Mouse (Mus musculus): ENCODE data around the gene Sdk2. TPM values are rescaled to one million over a fixed set of nuclear protein-coding genes. Genes with fewer than 3 reads are reported as not detected.

Gene Sdk2
- 10 to 100 TPM; 25.5 to 26.9 TPM for total RNA-seq (2021)
- long read RNA-seq, partial matches to known transcripts: 1 of 7 reads
- long read RNA-seq, other reads (novel, unspliced or antisense): 6 of 7 reads

- DNase-seq (ENCODE audit: low spot score in 2 of 2): peak in 1 of 2 experiments; percentile 85
These were observed at the start of gene Sdk2 for GRCm38 (mm10) chr11:114066951-114067762. Gene Sdk2 (minus strand): TSS chr11:114067046.

- no peak for DNase-seq (ENCODE audit: low spot score in 2 of 2)
These were observed 48.2 kb upstream of the Sdk2 start for GRCm38 (mm10) chr11:114115077-114115476.

GRCm38 (mm10) chr11:114114674-114115073 is 47.8 kb upstream of the Sdk2 start:
- DNase-seq (ENCODE audit: low spot score in 2 of 2): no peak

DNA sequence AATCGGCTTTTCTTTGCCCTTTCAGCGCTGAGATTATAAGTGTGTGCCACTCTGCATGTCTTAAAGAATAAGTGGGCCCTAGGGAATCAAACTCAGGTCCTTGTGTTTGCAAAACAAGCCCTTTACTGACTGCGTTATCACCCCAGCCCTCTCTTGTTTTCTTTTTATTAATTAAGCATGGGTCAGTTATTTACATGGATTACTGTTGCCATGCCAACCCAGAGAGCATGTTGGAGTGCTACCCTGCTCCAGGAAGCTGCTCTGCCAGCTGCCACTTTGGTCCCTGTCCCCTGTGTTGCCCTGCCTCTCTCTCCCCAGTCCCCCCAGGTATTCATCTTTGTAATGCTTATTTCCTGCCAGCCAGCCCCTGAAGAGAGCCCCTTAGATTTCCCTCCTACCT is 44.0 kb upstream of the Sdk2 start:
- no peak for DNase-seq (ENCODE audit: low spot score in 2 of 2)

- DNase-seq (ENCODE audit: low spot score in 2 of 2): no peak
These were observed 26.8 kb upstream of the Sdk2 start for GRCm38 (mm10) chr11:114093636-114094035.

DNA sequence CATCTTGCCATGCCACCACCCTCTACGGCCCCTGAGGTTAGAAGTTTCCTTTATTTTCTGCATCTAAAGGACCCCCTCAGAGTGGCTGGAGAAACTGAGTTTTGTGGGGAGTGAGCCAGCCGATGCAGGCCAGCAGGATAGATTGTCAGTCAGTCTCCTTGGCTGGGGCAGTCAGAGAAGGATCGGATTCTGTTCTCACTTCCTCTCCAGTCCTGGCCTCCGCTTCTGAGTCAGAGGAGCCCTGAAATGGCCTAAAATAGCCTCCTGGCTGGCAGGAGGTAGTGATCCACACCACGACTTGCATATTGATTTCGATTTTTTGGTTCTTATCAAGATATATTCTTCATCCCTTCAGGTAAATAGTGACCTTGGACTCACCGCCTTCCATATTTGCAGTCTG is 26.3 kb upstream of the Sdk2 start:
- DNase-seq (ENCODE audit: low spot score in 2 of 2): no peak

- peak in 1 of 2 experiments; percentile 28 for DNase-seq (ENCODE audit: low spot score in 2 of 2)
These were observed 13.8 kb upstream of the Sdk2 start for GRCm38 (mm10) chr11:114080606-114081005.

DNA sequence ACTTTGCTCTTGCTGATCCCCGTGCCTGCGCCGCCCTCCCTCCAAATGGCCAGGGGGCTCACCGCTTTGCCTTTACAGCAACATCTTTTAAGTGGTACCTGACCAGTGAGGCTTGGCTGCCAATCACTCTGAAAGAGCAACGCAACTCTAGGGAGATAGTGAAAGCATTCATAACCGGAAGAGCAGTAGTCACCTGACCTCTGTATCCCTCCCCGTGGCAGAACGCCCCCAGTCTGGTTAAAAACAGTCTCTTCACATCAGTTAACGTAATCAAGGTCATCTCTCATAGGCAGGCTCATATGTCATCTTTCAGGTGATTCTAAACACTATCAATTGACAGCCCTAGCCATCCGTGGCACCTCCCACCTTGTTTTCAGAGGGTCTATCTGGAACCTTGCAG is 5.8 kb upstream of the Sdk2 start:
- no peak for DNase-seq (ENCODE audit: low spot score in 2 of 2)

DNA sequence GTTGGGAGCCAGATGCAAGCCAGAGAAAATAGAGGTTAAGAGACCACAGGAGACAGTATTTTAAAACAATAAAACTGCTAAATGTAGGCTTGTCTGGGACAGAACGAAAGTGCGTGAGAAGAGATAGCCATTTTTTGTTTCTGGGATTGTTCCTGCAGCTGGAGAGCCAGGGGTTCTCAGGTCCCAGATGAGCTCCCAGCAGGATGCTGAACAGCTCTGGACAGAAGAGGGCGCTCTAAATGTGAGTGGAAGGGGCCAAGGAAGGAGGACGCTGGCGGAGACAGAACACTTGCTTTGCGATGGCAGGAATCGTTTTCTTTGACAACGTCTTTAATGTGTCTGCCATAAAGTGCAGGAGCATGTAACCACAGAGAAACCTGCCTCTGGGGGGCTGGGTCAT is 5.2 kb upstream of the Sdk2 start:
- peak; percentile 49 to 60 for DNase-seq (ENCODE audit: low spot score in 2 of 2)

DNA sequence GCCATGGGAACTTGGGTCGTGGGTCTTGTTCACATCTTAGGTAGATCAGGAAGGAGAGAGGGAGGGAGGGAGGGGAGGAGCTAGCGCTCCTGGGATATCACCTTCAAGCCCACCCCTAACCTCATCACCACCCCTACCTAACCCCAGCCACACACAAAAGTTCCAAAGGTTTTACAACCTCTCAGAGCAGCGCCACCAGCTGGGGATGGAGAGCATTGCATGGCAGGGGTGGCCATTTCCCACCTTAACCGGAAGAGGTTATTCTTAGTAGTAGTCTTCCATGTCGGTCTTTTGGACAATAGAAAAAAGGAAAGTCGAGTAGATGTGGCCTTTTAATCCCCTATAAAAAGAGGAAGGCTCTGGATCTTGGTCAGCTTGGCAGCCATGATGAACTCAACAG is 4.0 kb upstream of the Sdk2 start:
- no peak for DNase-seq (ENCODE audit: low spot score in 2 of 2)

DNA sequence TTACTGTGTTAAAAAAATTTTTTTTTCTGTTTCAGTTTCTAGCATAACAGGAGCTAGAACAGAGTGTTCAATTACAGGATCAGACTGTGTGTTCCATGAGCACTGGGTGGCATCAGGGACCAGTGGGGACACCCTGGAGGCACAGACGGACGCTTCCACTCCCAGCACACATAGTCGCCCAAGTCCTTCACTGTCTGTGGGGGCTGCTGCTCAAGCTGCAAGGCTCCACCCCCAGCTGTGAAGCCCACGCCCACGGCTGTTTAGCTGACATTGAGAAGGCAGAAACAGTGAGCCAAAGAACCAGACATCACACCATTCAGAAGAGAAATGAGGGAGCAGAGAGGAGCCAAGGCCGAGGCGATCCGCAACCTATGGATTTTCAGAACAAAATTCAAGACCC is 3.3 kb upstream of the Sdk2 start:
- DNase-seq (ENCODE audit: low spot score in 2 of 2): peak in 1 of 2 experiments; percentile 20

DNA sequence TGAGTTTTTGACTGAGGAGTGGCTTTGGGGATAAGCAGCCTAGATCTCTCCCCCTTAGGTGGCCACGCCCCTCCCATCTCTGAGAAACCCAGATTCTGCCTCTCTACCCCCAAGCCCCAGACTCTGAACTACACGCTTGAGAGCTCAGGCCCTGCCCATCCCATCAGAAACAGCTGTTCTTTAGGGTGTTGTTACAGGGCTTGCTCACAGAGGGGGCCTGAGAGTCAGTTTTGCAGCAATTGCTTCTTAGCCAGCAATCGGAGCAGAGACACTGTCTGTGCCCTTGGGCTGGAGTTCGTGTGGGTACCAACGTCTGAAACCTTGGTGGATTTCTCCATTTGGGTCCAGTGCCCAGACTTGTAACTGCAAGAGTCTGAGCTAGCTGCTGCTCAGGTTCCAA is 1.5 kb upstream of the Sdk2 start:
- DNase-seq (ENCODE audit: low spot score in 2 of 2): peak; percentile 64 to 73

DNA sequence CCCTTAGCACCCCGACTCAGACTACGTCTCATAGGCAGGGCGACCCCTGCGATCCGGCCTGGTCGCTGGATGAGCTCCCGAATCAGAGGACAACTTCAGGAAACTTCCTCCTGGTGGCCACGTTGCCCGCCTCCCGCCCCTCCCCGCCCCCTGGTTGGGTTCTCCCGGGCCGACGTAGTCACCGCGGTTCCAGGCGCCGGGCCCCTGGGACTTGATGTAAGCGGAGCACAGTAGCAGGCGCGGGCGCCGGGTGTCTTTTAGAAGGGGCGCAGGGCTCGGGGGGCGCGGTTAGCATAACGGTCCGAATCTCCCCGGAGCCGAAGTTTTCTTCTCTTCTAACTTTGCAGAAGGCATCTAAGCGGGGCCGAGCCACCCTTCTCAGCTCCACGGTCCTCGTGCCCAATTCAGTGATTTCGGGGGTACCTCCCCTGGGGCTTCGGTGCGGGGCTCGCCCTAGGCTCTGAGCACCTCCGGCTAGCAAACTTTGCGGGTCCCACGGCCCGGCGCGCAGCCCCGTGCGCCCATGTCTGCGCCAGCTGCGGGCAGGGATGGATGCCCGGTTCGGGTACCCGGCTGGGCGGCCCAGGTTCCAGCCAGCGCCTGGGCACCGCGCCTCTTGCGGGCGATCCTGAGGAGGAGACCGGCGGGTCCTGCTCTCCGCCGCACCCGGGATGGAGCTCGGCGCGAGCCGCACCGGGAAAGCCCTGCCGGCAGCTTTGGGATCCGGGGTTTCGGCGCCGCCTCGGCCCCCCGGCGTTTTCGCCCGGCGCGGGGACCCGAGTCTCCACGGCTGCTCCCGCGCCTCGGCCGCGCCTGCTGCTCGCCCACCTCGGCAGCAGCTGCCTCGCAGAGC is 522 bp downstream of the Sdk2 start:
- peak; percentile 63 to 71 for DNase-seq (ENCODE audit: low spot score in 2 of 2)

DNA sequence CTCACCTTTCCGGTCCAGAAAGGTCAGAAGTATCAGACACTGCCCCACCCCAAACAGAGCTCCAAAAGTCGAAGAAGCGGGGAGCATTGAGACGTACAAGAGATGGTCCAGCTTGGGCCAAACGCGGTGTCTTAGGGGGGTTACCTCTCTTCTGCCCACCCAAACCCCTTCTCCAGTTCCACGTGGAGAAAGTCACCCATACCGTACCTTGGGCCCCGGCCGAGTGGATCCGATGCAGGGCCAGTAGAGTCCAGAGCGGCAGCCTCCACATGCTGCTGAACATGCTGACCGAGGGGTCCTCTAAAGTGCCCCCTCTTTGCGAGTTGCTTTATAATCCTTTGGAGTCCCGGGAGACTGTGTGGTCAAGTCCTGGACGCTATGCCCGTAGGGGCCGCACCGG is 1.2 kb downstream of the Sdk2 start:
- DNase-seq (ENCODE audit: low spot score in 2 of 2): no peak

- peak in 1 of 2 experiments; percentile 32 for DNase-seq (ENCODE audit: low spot score in 2 of 2)
These were observed 1.9 kb downstream of the Sdk2 start for GRCm38 (mm10) chr11:114064871-114065388.

- no peak for DNase-seq (ENCODE audit: low spot score in 2 of 2)
These were observed 4.9 kb downstream of the Sdk2 start for GRCm38 (mm10) chr11:114061946-114062345.

GRCm38 (mm10) chr11:114061265-114061664 is 5.6 kb downstream of the Sdk2 start:
- DNase-seq (ENCODE audit: low spot score in 2 of 2): no peak

GRCm38 (mm10) chr11:114056351-114056750 is 10.5 kb downstream of the Sdk2 start:
- DNase-seq (ENCODE audit: low spot score in 2 of 2): no peak

- no peak for DNase-seq (ENCODE audit: low spot score in 2 of 2)
These were observed 12.1 kb downstream of the Sdk2 start for GRCm38 (mm10) chr11:114054581-114055315.

- DNase-seq (ENCODE audit: low spot score in 2 of 2): peak; percentile 54
These were observed 15.5 kb downstream of the Sdk2 start for GRCm38 (mm10) chr11:114051361-114051760.

GRCm38 (mm10) chr11:114050511-114050910 is 16.3 kb downstream of the Sdk2 start:
- DNase-seq (ENCODE audit: low spot score in 2 of 2): no peak

Measured in layer of hippocampus, postnatal 10 days (tissue).